Mouse (Mus musculus) spleen, postnatal 0 days (tissue): Measurements from ENCODE around the gene Gm6793. TPM values are rescaled to one million over a fixed set of nuclear protein-coding genes. Genes with fewer than 3 reads are reported as not detected.

ENCODE experiments used
- polyA plus RNA-seq: library from polyadenylated mRNA; unstranded; fragments of >200 nt; fragmentation: Nextera tagmentation; extraction: Ambion mirVana; gene quantifications from 2 replicates; pipeline ENCODE4 v1.2.1, GENCODE M21; 2015

The Gm6793 gene
- 0.37 and 0.69 TPM in 2 replicates for polyA plus RNA-seq

GRCm38 (mm10) chr8:112014936-112015335 lies at the start of gene Gm6793:
Gm6793 (minus strand) TSS chr8:112015036.

GRCm38 (mm10) chr8:112010997-112011815 lies 3.6 kb downstream of the Gm6793 start, which contains the start of the genes Kars and Terf2ip:
Kars (minus strand) TSS chr8:112011323.
Terf2ip (plus strand) TSS chr8:112011398.

GRCm38 (mm10) chr8:111992013-111992702 lies 22.7 kb downstream of the Gm6793 start, which contains the start of gene Adat1:
Adat1 (minus strand) TSS chr8:111992302.

Other genes with a start within 250 kb of the Gm6793 start
- 109 and 110 TPM in 2 replicates for gene Cfdp1, start 160.7 kb downstream of the Gm6793 start, polyA plus RNA-seq
- 4.6 and 5.2 TPM in 2 replicates for gene Tmem170, start 138.3 kb downstream of the Gm6793 start, polyA plus RNA-seq
- gene Chst5, start 104.6 kb downstream of the Gm6793 start, polyA plus RNA-seq: not detected in 2 replicates
- gene Tmem231, start 81.2 kb downstream of the Gm6793 start, polyA plus RNA-seq: 2.8 and 3.3 TPM in 2 replicates
- 233 and 243 TPM in 2 replicates for gene Gabarapl2, start 74.3 kb downstream of the Gm6793 start, polyA plus RNA-seq
- 4.4 and 4.8 TPM in 2 replicates for gene Adat1, start 22.7 kb downstream of the Gm6793 start, polyA plus RNA-seq
- gene Kars, start 3.7 kb downstream of the Gm6793 start, polyA plus RNA-seq: 99.1 and 103 TPM in 2 replicates
- 9.4 and 10.1 TPM in 2 replicates for gene Terf2ip, start 3.6 kb downstream of the Gm6793 start, polyA plus RNA-seq